Mouse (Mus musculus) regulatory T cell (primary cell): ENCODE results near the gene Lyl1.

Source experiments
- in situ Hi-C: fragments of 300-600 bp; cut with MboI, MseI; formaldehyde crosslinking; loops from one replicate; pipeline ENCODE4 v1.15.1; 2025; ENCODE audit warnings: high pct_unique_total_duplicates

Gene Lyl1

DNA sequence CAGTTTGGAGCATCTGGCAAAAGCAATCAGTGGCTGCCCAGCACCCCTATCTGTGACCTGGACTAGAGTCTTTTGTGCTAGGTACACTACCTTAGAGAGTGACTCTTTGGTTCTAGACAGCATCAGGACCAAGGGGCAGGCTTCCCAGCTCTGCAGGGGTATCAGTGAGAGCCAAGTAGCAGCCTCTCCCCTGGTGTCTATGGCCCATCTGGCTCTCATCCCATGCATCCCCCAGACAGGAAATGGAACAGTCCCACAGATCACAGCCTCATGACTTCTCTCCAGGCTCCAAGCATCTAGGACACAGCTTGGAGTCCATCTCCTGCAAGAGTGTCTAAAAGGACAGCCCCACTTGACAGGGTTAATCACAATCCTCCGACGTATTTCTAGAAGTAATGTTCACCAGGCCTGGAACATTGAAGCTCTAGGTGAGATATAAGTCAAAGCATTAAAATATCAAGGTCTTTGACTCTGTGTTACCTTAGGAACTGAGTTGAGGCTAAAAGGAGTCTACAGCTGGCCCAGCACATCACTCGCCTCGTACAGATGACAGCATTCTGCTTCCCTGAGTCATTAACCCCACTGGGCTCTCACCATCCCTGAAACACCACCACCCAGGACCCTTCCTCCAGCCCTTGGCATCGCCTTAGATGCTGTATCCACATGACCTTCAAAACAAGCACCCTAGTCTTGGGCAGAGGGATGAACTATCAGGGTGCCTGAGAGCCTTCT lies 17.9 kb downstream of the Lyl1 start:
- in situ Hi-C loops: no loop called here

DNA sequence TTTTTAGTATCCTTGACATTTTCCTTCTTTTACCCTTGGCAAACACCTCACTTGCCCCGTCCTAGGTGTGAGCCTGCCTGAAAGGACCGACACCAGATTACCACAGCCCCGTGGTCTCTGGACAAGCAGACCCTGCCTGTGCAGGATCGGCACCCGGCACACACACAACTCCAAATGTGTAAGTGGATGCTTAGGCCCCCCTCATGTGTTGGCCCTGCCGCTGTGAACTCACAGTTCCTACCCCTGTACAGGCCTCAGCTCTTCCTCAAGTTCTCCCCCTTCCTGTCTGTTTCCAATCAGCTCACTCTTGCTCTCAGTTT lies 21.2 kb downstream of the Lyl1 start:
- in situ Hi-C loops: no loop called here

DNA sequence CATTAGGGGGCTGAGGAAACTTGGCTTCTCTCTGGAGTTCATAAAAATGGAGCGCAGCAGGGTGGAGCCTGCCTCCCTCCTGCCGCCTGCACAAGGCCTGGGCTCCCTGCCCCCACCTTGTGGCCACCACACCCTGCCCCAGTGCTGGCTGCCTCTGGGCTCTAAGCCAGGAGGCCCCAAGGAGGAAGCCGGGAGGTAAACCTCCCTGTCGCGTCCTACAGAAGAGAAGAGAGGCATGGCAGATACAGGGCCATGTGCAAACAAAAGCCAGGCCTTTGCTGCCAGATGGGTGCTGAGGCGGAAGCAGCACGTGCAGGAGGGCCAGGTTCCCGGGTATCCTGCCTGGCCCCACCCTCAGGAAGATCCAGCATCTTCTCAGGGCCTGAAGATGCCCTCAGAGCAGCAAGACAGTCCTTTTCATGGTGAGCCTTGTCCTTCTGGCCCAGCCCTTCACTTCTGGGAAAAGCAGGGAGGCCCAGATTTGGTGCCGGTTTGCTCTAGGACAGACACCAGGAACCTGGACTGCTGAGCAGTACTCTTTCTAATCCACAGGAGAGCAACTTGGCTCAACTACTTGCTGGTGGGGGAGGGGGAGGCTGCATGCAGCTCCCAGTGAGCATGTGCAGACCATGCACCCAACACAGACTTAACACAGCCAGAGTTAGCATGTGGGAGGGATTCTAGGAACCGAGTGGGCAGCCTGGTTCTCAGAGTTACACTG lies 21.8 kb downstream of the Lyl1 start, which contains the start of gene G430095P16Rik:
Gene G430095P16Rik, plus strand, starts transcription at position 158 of the 721 bp plus-strand sequence.
- in situ Hi-C loops: no loop called here

DNA sequence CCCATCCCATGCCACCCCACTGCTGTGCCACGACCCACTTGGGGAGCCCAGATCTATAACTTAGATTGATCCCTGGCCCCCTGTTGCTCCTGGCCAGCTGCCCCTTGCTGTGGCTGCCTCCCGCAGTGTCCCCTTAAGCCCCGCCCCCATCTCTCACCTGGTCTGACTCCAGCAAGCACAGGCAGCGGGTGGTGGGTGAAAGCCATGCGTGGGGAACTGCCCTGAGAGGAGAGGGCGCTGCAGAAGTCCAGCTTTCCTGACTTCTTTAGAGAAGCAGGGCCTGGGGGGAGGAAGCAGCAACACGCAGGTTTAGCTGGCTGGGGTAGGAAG lies 22.3 kb downstream of the Lyl1 start:
- in situ Hi-C loops: no loop called here

DNA sequence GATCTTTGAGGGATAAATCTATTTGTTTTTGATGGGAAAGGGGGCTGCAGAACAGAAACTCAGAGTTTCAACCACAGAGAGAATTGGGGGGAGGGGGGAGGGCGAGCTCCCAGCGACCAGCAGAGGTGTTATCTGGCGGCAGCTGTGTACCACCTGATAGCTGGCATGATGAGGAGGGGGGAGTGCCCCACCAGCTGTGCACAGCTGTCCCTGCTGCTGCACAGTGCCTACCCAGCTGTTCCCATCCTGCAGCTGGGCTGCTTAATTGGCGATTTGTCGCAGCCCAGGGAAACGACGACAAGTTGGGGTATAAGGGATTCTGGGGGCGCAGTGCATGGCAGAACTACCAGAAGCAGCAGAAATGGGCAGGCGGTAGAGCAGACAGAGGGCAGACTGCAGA lies 23.4 kb downstream of the Lyl1 start:
- in situ Hi-C loops: no loop called here

DNA sequence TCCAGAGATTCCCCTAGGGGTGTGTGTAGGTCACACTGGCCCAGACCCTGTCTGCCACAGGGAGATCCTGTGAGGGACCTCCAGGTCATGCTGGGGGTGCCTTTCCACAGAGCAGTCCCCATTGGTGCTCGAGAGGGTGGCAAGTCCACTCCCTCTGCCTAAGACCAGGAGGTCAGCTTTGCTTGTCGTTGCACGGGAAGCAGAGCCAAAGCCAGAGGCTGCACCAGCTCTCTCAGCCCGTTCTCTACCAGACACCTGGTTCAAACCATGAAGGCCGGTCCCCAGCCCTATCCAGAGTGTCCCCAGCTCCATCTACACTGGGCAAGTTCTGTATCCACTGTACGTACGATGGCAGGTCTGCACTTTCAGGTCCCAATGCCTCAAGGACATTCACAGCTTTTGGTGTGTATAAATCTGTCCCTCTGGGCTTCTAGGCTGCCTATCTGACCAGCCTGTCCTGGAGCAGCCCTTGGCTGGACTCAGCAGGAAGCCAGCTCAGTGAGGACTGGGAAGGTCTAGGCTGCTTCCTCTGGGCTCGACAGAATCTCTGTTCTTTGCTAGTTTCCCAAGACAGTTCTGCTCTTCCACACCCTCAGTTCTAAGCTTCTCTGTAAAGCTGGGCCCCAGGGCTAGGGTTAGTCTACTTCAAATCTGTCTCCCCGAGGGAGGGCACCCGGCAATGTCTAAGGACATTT lies 24.1 kb downstream of the Lyl1 start:
- in situ Hi-C loops: no loop called here

DNA sequence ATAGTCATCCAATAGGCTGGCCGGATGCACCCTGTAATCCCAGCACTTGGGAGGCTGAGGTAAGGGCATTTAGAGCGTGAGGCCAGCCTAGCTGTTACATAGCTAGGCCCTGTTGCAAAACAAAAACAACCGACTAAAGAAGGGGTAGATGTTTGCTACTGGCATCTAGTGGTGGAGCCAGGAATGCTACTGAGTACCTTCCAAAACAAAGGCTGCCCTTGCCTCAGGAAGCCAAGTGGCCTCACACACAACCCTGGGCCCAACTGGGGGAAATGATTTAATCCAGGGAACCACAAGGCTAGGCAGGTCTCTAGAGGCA lies 24.6 kb downstream of the Lyl1 start:
- in situ Hi-C loops: no loop called here

DNA sequence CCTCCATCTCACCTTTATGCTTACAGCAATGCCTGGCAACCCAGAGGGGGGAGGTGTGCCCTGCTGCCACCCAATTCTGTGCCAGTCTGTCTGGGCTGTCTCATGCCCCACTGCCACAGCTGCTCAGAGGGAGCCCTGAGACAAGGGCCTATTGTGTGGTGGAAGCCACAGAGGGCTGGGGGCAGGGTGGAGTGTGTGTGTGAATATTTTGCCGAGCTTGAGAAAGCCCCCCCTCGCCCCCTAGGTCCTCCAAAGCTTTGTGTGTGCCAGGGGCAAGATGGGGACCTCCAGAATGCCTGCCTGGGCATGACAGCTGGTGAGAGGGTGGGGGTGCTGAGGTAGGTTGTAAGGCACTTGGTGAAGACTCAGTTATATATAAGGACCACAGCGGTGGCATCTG lies 27.2 kb downstream of the Lyl1 start:
- in situ Hi-C loops: no loop called here

DNA sequence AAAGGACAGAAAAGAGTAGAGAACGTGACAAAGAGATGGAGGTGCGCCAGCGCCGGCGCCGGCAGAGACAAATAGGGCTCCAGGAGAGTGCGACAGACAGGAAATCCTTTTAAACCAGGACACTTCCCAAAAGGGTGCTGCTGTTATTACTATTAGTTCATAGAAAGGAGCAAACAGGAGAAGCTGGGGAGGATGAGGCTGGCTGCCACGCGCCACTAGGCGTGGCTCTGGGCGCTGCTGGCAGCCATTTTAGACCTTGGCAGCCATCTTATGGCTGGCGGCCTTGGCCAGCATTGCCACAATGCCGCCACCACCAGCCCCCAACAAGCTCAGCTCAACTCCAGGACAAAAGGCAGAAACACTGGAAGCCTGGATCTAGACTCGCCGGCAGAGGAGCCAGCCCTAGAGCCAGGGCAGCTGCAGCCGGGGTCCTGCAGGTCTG lies 28.7 kb downstream of the Lyl1 start:
- in situ Hi-C loops: no loop called here

DNA sequence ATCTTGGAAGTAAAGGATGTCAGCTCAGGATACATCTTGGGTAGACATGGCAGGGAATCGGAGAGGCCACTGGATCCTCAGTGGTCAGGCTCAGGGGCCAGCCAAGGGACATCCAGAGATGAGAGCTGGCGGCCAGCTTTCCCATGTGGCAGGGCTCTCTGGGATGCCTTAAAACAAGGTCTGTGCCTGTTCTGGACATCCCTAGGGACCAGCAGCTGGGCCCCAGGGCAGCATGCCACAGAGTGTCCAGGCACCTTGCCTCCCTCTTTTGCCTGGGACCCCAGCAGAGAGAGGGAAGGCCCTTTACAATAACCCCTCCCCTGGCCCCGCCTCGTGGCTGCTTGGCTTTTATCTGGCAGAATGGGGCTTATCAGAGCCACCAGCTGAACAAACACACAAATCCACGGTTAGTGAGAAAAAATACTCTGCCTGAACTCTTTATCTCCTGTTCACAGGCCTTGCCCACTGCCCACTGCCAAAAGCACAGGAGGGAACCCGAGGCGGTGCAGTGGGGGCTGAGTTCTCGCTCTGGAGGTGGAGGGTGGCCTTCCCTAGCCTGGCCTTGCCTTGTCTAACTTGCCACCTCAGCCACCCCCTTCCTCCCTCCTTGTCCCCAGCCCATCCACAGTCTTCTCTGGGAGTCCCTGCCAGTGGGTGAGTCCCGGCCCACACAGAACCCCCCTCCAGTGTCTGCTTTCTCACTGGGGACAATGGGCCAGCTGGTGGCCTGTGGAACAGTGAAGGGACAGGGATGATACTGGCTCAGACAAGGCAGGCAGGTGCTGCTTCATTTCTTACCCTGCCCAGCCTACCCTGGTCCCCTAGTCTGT lies 29.5 kb downstream of the Lyl1 start:
- in situ Hi-C loops: no loop called here

DNA sequence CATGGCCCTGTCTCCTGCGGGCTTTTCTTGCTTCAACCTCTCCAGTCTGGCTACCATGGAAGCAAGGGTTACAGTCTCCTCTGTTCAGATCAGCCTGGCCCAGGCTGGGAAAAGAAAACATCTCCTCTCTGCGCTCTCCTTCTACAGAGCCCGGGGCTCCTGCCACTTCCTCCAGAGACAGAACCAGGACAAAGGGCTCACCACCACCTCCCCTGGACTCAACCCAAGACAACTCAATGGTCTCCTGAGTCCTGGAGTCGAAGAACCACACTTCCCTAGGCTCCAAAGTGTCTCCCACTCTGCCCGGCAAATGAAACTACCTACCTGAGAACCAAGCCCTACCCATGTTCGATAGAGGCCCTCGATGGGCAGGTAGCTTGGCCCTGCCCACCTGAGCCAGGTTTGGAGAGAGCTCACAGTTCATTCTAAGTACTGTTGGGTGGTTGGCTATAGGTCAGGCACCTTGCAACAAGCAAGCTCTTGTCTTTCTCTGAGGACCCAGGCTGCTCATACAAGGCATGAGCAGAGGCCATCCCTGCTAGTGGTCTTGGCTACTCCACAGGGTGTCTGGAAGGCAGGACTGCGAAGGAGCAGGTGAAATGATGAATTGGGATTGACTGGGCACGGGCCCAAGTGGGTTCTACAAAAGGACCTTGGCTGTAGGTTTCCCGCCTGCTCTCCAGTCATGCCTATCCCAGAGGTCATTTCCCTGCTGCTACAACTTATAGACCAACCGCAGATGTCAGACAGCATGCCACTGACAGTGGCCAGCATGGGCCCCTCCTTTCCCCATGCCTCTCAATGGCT lies 30.3 kb downstream of the Lyl1 start:
- in situ Hi-C loops: no loop called here

DNA sequence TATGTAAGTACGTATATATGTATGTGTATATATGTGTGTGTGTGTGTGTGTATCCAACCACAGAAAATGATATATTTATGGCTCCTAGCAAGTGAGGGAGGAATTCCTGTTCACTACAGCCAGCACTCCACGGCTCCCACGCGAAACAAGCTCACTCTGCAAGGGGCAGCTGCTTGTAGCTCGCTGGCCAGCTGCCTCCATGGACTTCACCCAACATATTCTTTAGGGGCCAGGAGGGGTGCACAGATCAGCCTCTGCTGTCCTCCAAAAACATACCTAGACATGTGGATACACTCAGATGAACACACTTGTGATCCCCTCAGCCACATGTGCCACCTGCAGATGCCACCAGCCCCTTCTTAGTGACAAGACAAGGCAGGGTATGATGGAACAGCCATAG lies 31.3 kb downstream of the Lyl1 start:
- in situ Hi-C loops: no loop called here

DNA sequence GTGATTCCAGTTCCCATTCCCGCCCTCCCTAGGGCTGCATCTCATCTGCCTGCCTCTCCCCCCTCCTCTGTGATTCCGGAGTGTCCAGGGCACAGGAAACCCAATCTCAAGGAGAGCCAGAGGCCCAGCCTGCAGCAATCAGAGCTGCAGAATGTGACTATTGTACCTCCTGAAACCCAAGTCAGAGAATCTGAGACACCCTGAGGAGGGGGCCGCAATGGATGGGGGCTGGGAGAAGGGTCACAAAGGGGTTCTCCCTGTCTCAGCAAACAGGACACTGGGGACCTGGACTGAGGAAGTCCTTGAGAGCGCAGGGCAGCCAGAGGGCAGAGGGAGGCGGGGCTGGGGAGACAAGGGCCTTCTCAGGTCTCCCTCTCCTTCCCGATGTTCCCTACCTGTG lies 31.7 kb downstream of the Lyl1 start:
- in situ Hi-C loops: no loop called here

DNA sequence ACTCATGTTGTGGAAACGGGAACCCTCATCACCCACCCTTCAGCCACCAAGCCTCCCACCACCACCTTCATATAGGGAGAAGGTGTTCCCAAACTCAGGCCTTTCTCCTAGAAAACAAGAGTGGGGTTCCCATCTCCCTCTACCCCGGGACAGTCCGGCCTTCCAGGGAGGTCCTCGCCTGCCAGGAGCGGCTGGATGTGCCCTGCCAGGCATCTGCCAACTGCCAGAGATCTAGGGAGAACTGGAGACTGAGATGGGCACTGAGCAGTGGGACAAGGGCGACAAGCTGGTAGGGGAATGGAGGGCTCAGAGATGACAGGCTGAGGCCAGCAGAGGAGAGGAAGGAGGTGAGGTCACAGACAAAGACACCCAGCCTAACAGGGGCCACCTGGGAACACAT lies 32.7 kb downstream of the Lyl1 start:
- in situ Hi-C loops: no loop called here

DNA sequence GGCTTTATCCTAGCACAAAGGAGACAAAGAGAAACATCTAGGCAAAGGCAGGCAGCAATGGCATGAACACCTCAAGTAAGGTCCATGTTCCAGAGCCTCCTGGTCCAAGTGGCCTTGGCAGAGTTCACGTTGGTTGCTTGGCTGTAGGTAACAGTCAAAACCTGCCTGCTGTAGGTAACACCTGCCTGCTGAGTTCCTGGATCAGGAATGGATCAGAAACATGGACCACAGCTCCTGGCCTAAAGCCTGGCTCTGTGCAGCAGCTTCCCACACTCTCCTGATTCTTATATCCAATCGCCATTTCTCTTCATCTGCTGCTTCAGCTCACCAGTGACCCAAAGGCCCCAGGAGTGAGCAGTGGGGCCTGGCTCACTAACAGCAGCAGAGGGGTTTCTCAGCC lies 33.4 kb downstream of the Lyl1 start:
- in situ Hi-C loops: no loop called here

DNA sequence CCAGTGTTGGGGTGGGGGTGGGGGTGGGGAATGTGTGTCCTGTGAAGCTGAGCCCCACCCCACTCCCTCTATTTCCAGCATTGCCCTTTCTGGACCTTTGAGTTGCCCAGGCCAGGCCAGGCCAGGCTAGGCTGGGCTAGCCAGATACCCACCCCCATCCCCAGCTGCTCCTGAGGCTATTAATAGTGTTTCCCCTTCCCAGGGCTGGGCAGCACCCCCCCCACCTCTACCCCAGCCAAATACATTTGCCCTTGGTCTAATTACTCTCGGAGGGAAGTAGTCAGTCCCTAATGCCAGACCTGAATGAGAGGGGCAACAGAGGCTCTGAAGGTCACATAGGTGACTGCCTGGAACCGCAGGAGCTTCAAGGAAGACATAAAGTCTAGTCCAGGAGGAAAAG lies 34.3 kb downstream of the Lyl1 start:
- in situ Hi-C loops: no loop called here

DNA sequence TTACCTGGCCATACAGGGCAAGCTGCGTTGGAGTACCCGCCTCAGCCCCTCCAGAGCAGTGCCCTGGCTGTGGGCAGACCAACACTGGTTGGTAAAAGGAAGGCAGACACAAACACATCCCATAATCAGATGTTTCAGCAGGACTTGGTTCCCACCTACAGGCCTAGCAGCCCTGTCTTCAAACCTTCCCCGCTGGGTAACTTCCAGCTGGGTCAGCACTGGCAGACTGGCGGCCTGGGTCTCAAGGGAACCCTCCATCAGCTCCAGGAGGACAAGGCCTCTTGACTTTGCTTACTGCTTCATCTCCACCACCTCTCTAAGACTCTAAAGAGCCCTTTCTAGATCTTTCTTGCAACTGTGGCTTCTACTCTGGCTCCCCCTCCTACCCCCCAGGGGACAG lies 35.3 kb downstream of the Lyl1 start:
- in situ Hi-C loops: no loop called here

DNA sequence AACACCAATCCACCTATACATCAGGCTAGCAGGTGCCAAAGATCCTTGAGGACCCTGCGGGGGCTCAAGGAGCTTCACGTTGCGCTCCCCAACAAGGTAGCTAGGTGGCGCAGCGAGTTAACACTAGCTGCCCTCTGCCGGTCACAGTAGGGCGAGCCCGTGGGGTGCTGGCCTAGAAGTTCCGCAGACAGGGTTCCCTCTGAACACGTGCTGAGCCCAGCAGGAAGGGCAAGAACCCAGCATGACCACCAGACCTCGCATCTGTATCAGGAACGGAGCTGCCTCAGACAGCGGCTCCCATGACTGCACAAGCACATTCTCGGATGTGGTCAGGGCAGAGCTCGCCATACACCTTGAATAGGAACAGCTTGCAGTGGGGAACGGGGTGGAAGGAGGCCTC lies 36.4 kb downstream of the Lyl1 start:
- in situ Hi-C loops: no loop called here

DNA sequence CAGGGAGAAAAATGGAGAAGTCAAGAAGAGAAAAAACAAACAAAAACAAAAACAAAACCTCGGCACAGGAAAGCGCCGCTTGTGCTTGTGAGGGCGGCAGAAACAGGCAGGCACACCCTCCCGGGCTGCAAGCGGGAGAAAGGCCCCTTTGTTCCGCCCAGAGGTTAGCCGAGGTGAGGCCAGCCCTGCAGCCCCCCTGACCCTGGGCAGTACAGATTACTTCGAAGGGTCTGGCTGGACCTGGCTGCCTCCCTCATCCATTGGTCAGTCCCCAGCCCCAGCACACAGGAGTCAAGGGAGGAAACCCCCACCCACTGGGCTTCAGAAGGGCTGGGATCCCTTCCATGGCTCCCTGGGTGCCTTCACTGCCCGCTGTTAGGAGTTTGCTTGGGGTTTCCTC lies 37.0 kb downstream of the Lyl1 start:
- in situ Hi-C loops: no loop called here

DNA sequence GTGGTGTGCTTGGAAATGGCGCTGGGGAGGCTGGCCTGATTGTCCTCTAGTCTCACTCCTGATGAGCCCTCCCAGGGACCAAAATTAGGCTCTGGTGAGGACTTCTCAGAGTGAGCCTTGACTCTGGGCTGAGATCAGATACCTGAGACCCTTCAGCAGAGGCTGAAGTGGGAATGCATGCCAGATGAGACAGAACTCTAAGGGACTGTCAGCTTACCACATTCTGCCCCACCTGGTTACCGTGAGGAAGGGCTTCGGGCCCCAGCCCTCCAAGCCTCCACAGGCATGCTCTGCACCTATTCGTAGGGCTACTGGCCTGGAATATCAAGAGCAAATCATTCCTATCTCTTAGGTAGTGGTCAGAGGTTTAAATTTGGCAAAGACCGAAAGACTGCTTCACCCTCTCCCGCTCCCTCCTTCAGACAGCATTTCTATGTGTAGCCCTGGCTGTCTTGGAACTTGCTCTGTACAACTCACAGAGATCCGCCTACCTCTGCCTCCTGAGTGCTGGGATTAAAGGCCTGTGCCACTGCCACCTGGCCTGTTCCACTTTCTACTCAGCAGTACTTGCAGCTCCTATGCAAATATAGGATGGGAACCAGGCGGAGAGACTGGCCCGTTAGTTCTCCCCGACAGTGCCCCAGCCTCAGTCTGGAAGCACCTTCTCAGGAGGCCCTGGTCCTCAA lies 37.6 kb downstream of the Lyl1 start:
- in situ Hi-C loops: no loop called here

DNA sequence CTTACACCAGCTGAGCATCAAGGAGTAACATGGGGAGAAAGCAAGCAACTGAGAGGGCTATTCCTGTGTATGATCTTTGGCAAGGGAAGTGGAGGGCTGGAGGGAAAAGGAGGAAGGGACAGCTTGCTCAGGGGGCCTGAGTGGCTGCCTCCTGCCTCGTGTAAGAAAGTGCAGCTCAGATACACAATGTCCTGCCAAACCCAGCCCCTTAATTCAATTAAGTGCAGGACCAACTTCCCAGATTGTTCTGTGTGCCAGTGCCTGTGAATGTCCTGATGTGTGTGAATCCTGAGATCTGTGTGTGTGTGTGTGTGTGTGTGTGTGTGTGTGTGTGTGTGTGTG lies 38.1 kb downstream of the Lyl1 start:
- in situ Hi-C loops: no loop called here
